Comparison of ENCODE assay signal across 7 mouse cellular contexts in the genomic region with DNA sequence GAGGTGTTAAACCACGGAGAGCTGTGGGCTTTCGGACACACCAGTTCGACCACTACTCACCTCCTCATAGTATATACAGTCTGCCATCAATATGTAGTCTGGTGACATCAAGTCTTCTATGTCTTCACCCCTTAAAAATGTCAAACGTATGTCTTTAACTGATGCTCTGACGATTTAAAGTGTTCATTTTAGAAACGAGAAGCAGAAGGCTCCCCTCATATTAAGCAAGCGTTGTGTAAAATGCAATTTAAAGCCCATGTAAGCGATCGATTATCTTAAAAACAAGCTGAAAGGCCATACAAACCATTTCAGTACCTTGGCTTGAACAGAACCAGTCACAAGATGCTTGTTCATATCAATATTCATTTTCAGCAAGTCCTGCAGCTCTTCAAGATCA. TPM values are rescaled to one million over a fixed set of nuclear protein-coding genes. Genes with fewer than 3 reads are reported as not detected.
DNase-seq lines count a peak whose midpoint lies in the region; ATAC-seq lines count a peak whose summit lies in the region.

No protein-coding gene starts in this region.

- no peaks in the 10 kb centered on the region for H3K9me3 ChIP-seq in neural tube, embryonic 11.5 days (ENCODE audit: control insufficient read depth, low read length)
- no peaks in the 10 kb centered on the region for H3K9me3 ChIP-seq in embryonic facial prominence, embryonic 15.5 days (replicated peaks)
- no peaks in the 10 kb centered on the region for H3K9me3 ChIP-seq in limb, embryonic 11.5 days (ENCODE audit: control insufficient read depth, low read length)
- H3K9me3 ChIP-seq in stomach, embryonic 16.5 days (replicated peaks; ENCODE audit: control insufficient read depth, low read length): no peaks in the 10 kb centered on the region

- no peak for DNase-seq in neural tube, embryonic 11.5 days (ENCODE audit: low spot score)
- no peak for DNase-seq in neural tube, embryonic 10.5 days (ENCODE audit: extremely low spot score, low spot score)
- no peak for DNase-seq in limb, embryonic 11.5 days (ENCODE audit: low spot score)
- DNase-seq in adrenal gland, adult 2 months: no peak
- DNase-seq in right cerebral cortex, postnatal 36 days (ENCODE audit: low spot score in 2 of 2): no peak

- peaks cover 8% of the 10 kb centered on the region for H3K36me3 ChIP-seq in neural tube, embryonic 11.5 days (ENCODE audit: control insufficient read depth, insufficient read depth, low read length)
- peaks cover 46% of the 10 kb centered on the region for H3K36me3 ChIP-seq in embryonic facial prominence, embryonic 15.5 days
- H3K36me3 ChIP-seq in limb, embryonic 11.5 days (ENCODE audit: control insufficient read depth, insufficient read depth, low read length): peaks cover 8% of the 10 kb centered on the region
- H3K36me3 ChIP-seq in stomach, embryonic 16.5 days (ENCODE audit: control insufficient read depth, insufficient read depth, low read length): peaks cover 9% of the 10 kb centered on the region

- H3K27me3 ChIP-seq in neural tube, embryonic 11.5 days (ENCODE audit: control insufficient read depth, insufficient read depth, low read length): no peaks in the 10 kb centered on the region
- no peaks in the 10 kb centered on the region for H3K27me3 ChIP-seq in embryonic facial prominence, embryonic 15.5 days
- no peaks in the 10 kb centered on the region for H3K27me3 ChIP-seq in limb, embryonic 11.5 days (ENCODE audit: control insufficient read depth, insufficient read depth, low read length)
- no peaks in the 10 kb centered on the region for H3K27me3 ChIP-seq in stomach, embryonic 16.5 days (ENCODE audit: control insufficient read depth, insufficient read depth, low read length)

- peaks cover 2% of the 10 kb centered on the region; the same call in 1 of the 2 replicates for H3K4me1 ChIP-seq in neural tube, embryonic 11.5 days (ENCODE audit: control insufficient read depth, insufficient read depth, low read length)
- no peaks in the 10 kb centered on the region for H3K4me1 ChIP-seq in embryonic facial prominence, embryonic 15.5 days
- no peaks in the 10 kb centered on the region for H3K4me1 ChIP-seq in limb, embryonic 11.5 days (ENCODE audit: control insufficient read depth, insufficient read depth, low read length)
- peaks cover 11% of the 10 kb centered on the region; the same call in 1 of the 2 replicates for H3K4me1 ChIP-seq in stomach, embryonic 16.5 days (ENCODE audit: control insufficient read depth, insufficient read depth, low read length)

- no peak overlapping the region for H3K27ac ChIP-seq in neural tube, embryonic 11.5 days (ENCODE audit: low read depth, low read length)
- peak overlapping the region; percentile 83 for H3K27ac ChIP-seq in embryonic facial prominence, embryonic 15.5 days (replicated peaks)
- H3K27ac ChIP-seq in limb, embryonic 11.5 days (replicated peaks; ENCODE audit: low read depth, low read length): no peak overlapping the region
- H3K27ac ChIP-seq in stomach, embryonic 16.5 days (ENCODE audit: low read length): peak overlapping the region; percentile 70; the same call in 1 of the 2 replicates

- peak overlapping the region; percentile 79 for H3K4me3 ChIP-seq in neural tube, embryonic 11.5 days (ENCODE audit: low read depth, low read length)
- peak overlapping the region; percentile 83 for H3K4me3 ChIP-seq in embryonic facial prominence, embryonic 15.5 days (replicated peaks)
- H3K4me3 ChIP-seq in limb, embryonic 11.5 days (ENCODE audit: low read depth, low read length): peak overlapping the region; percentile 88
- peak overlapping the region; percentile 89 for H3K4me3 ChIP-seq in stomach, embryonic 16.5 days (replicated peaks; ENCODE audit: low read length)

- H3K9ac ChIP-seq in neural tube, embryonic 11.5 days (ENCODE audit: low read length): peak overlapping the region; percentile 92
- H3K9ac ChIP-seq in embryonic facial prominence, embryonic 15.5 days: peak overlapping the region; percentile 75
- H3K9ac ChIP-seq in limb, embryonic 11.5 days (ENCODE audit: low read length): peak overlapping the region; percentile 90
- H3K9ac ChIP-seq in stomach, embryonic 16.5 days (ENCODE audit: low read length): peak overlapping the region; percentile 92

- ATAC-seq in neural tube, embryonic 11.5 days (ENCODE audit: insufficient read depth, low FRiP score, low TSS enrichment): no peak
- ATAC-seq in embryonic facial prominence, embryonic 15.5 days (ENCODE audit: insufficient number of reproducible peaks, low FRiP score, low TSS enrichment, low read depth): no peak
- ATAC-seq in limb, embryonic 11.5 days (ENCODE audit: insufficient number of reproducible peaks, low FRiP score, low TSS enrichment, low read depth): no peak
- ATAC-seq in stomach, embryonic 16.5 days (ENCODE audit: insufficient read depth, low FRiP score): no peak

- WGBS in neural tube, embryonic 11.5 days: 35% methylated on average over 9 of the region's 9 CpGs
- 22% methylated on average over 9 of the region's 9 CpGs for WGBS in embryonic facial prominence, embryonic 15.5 days
- 27% methylated on average over 9 of the region's 9 CpGs for WGBS in limb, embryonic 11.5 days
- 18% methylated on average over 9 of the region's 9 CpGs for WGBS in stomach, embryonic 16.5 days

- H3K4me2 ChIP-seq in neural tube, embryonic 11.5 days (ENCODE audit: low read depth): peak overlapping the region; percentile 70
- H3K4me2 ChIP-seq in embryonic facial prominence, embryonic 15.5 days (replicated peaks): peak overlapping the region; percentile 60
- peak overlapping the region; percentile 64 for H3K4me2 ChIP-seq in limb, embryonic 11.5 days (ENCODE audit: low read depth, severe bottlenecking)
- peak overlapping the region; percentile 67 for H3K4me2 ChIP-seq in stomach, embryonic 16.5 days (ENCODE audit: low read depth, low read length)

RNA-seq across cellular contexts. Expression of gene Vcpkmt, which starts 0.6 kb away (rescaled TPM):
- polyA plus RNA-seq in neural tube, embryonic 11.5 days (2014; fragmentation: Nextera tagmentation; extraction: Ambion mirVana): 19.8 and 20.1 TPM in 2 replicates
- polyA plus RNA-seq in embryonic facial prominence, embryonic 15.5 days (2015; fragmentation: Nextera tagmentation; extraction: Ambion mirVana): 29.4 TPM in 2 replicates
- 36.6 and 37.5 TPM in 2 replicates for polyA plus RNA-seq in limb, embryonic 11.5 days (2014; fragmentation: Nextera tagmentation; extraction: Ambion mirVana)
- 24.2 and 26.2 TPM in 2 replicates for polyA plus RNA-seq in stomach, embryonic 16.5 days (2015; fragmentation: Nextera tagmentation; extraction: Ambion mirVana)
- 10 to 100 TPM; 12.4 to 15.2 TPM for total RNA-seq in adrenal gland, adult 2 months (2021)
- 6.1 and 7.4 TPM in 2 replicates for polyA plus RNA-seq in adrenal gland, adult 2 months (2012; rRNA removed)

Comparison
In these comparisons a context has a peak if more than half of its experiments do, and no peak if none do; other contexts are left out.
1. H3K27ac ChIP-seq: peak in embryonic facial prominence, embryonic 15.5 days (single experiment) and stomach, embryonic 16.5 days (single experiment); none in neural tube, embryonic 11.5 days (single experiment) and limb, embryonic 11.5 days (single experiment).
2. Peak in every context shown above with its lines, with median percentiles within 50 percentile points of each other: H3K4me2 ChIP-seq, H3K4me3 ChIP-seq and H3K9ac ChIP-seq.